Mouse (Mus musculus) ES-Bruce4 (cell line): ENCODE data around the gene Prn. TPM values are rescaled to one million over a fixed set of nuclear protein-coding genes. Genes with fewer than 3 reads are reported as not detected.

Experiments used
- H3K27ac ChIP-seq: 2 replicates; pipeline ENCODE4 v1.5.1; 2012; ENCODE audit warnings: low read length, inconsistent platforms; ENCODE audit not compliant: insufficient read depth
- H3K27me3 ChIP-seq: 2 replicates; pipeline ENCODE4 v1.6.1; 2012; ENCODE audit warnings: mild to moderate bottlenecking, low read length, inconsistent platforms; ENCODE audit not compliant: control insufficient read depth, poor library complexity, insufficient read depth, severe bottlenecking
- H3K36me3 ChIP-seq: 2 replicates; pipeline ENCODE4 v1.6.1; 2012; ENCODE audit warnings: inconsistent platforms, mild to moderate bottlenecking, low read length, moderate library complexity; ENCODE audit not compliant: control insufficient read depth, poor library complexity, insufficient read depth, severe bottlenecking
- H3K4me1 ChIP-seq: one replicate; pipeline ENCODE4 v1.8.1; 2011; ENCODE audit warnings: low read length; ENCODE audit not compliant: control insufficient read depth, insufficient read depth
- H3K4me3 ChIP-seq: 2 replicates; pipeline ENCODE4 v1.5.1; 2011; ENCODE audit warnings: low read depth, mild to moderate bottlenecking, low read length
- H3K9ac ChIP-seq: 2 replicates; pipeline ENCODE4 v1.6.1; 2012; ENCODE audit warnings: low read depth, mild to moderate bottlenecking, inconsistent platforms; ENCODE audit not compliant: poor library complexity, severe bottlenecking
- H3K9me3 ChIP-seq: replicated peaks from 2 replicates; pipeline ENCODE4 v1.6.1; 2012; ENCODE audit warnings: mild to moderate bottlenecking, low read length, inconsistent platforms; ENCODE audit not compliant: control insufficient read depth, poor library complexity, insufficient read depth, severe bottlenecking
- CTCF ChIP-seq: IDR thresholded peaks from one replicate; pipeline ENCODE4 v1.8.1; 2011; ENCODE audit warnings: low read depth, low read length
- EP300 ChIP-seq: IDR thresholded peaks from 2 replicates; pipeline ENCODE4 v1.6.1; 2011; ENCODE audit warnings: low read depth, low read length; ENCODE audit not compliant: insufficient read depth
- POLR2A ChIP-seq: IDR thresholded peaks from one replicate; pipeline ENCODE4 v1.8.1; 2011; ENCODE audit warnings: low read length; ENCODE audit not compliant: insufficient read depth
- polyA plus RNA-seq: library from polyadenylated mRNA; stranded (reverse); fragments of >200 nt; gene quantifications from 2 replicates; pipeline ENCODE4 v1.2.4, GENCODE M21; 2011; ENCODE audit warnings: low read depth; ENCODE audit not compliant: missing spikeins, insufficient read depth, insufficient read length

Prn gene
- polyA plus RNA-seq, 1 experiment: not detected

GRCm38 (mm10) chr2:131888233-131888632 lies 21.5 kb upstream of the Prn start:
- no peaks in the 10 kb centered on the region for H3K36me3 ChIP-seq
- H3K4me3 ChIP-seq: no peak overlapping the region
- TF ChIP-seq POLR2A: no peak
- TF ChIP-seq CTCF: no peak
- no peak for TF ChIP-seq EP300
- H3K27me3 ChIP-seq: no peaks in the 10 kb centered on the region
- H3K9me3 ChIP-seq: no peaks in the 10 kb centered on the region
- no peak overlapping the region for H3K27ac ChIP-seq
- H3K4me1 ChIP-seq: peaks cover 2% of the 10 kb centered on the region
- H3K9ac ChIP-seq: no peak overlapping the region

GRCm38 (mm10) chr2:131892534-131892933 lies 17.2 kb upstream of the Prn start:
- Histone ChIP-seq H3K4me3 (no peak overlapping the region), H3K27me3 (no peaks in the 10 kb centered on the region), H3K9ac (no peak overlapping the region), H3K9me3 (no peaks in the 10 kb centered on the region), H3K36me3 (no peaks in the 10 kb centered on the region), H3K27ac (no peak overlapping the region), H3K4me1 (peaks cover 2% of the 10 kb centered on the region)
- TF ChIP-seq CTCF (no peak), POLR2A (no peak), EP300 (no peak)

- H3K27ac ChIP-seq: no peak overlapping the region
- no peaks in the 10 kb centered on the region for H3K27me3 ChIP-seq
- no peak overlapping the region for H3K4me3 ChIP-seq
- H3K36me3 ChIP-seq: no peaks in the 10 kb centered on the region
- no peaks in the 10 kb centered on the region for H3K9me3 ChIP-seq
- H3K9ac ChIP-seq: no peak overlapping the region
- TF ChIP-seq EP300 (no peak), POLR2A (no peak), CTCF (no peak)
- H3K4me1 ChIP-seq: peaks cover 2% of the 10 kb centered on the region
Observed at GRCm38 (mm10) chr2:131895106-131895505, 14.7 kb upstream of the Prn start.

GRCm38 (mm10) chr2:131896011-131896410 lies 13.7 kb upstream of the Prn start:
- no peaks in the 10 kb centered on the region for H3K27me3 ChIP-seq
- no peak overlapping the region for H3K27ac ChIP-seq
- H3K9ac ChIP-seq: no peak overlapping the region
- H3K4me1 ChIP-seq: peaks cover 2% of the 10 kb centered on the region
- H3K36me3 ChIP-seq: no peaks in the 10 kb centered on the region
- H3K9me3 ChIP-seq: no peaks in the 10 kb centered on the region
- TF ChIP-seq EP300 (no peak), POLR2A (no peak), CTCF (no peak)
- H3K4me3 ChIP-seq: no peak overlapping the region

- H3K9me3 ChIP-seq: no peaks in the 10 kb centered on the region
- no peak overlapping the region for H3K9ac ChIP-seq
- H3K4me1 ChIP-seq: no peaks in the 10 kb centered on the region
- no peaks in the 10 kb centered on the region for H3K36me3 ChIP-seq
- TF ChIP-seq POLR2A: no peak
- no peak for TF ChIP-seq CTCF
- TF ChIP-seq EP300: no peak
- no peak overlapping the region for H3K27ac ChIP-seq
- no peak overlapping the region for H3K4me3 ChIP-seq
- H3K27me3 ChIP-seq: no peaks in the 10 kb centered on the region
Observed at GRCm38 (mm10) chr2:131897336-131898109, 12.2 kb upstream of the Prn start.

- H3K27me3 ChIP-seq: no peaks in the 10 kb centered on the region
- peaks cover 2% of the 10 kb centered on the region for H3K4me1 ChIP-seq
- no peaks in the 10 kb centered on the region for H3K36me3 ChIP-seq
- no peaks in the 10 kb centered on the region for H3K9me3 ChIP-seq
- no peak overlapping the region for H3K27ac ChIP-seq
- H3K4me3 ChIP-seq: no peak overlapping the region
- TF ChIP-seq CTCF (no peak), EP300 (no peak), POLR2A (no peak)
- H3K9ac ChIP-seq: no peak overlapping the region
Observed at GRCm38 (mm10) chr2:131902423-131902822, 7.3 kb upstream of the Prn start.
